Mouse (Mus musculus) midbrain, embryonic 10.5 days (tissue): ENCODE results near the gene Cpne5. TPM values are rescaled to one million over a fixed set of nuclear protein-coding genes. Genes with fewer than 3 reads are reported as not detected.

Experiments
- DNase-seq: peaks from one replicate; pipeline ENCODE4 v3.0.0-alpha.2; 2017; ENCODE audit warnings: low spot score
- H3K27ac ChIP-seq: fragments of 300-500 bp; sonication (generic); replicated peaks from 2 replicates; pipeline ENCODE4 v1.5.1; 2016; ENCODE audit warnings: mild to moderate bottlenecking
- H3K27me3 ChIP-seq: fragments of 300-500 bp; sonication (generic); 2 replicates; pipeline ENCODE4 v1.6.1; 2016; ENCODE audit warnings: low read depth, mild to moderate bottlenecking; ENCODE audit not compliant: poor library complexity, severe bottlenecking
- H3K36me3 ChIP-seq: fragments of 300-500 bp; sonication (generic); 2 replicates; pipeline ENCODE4 v1.6.1; 2016; ENCODE audit warnings: mild to moderate bottlenecking, moderate library complexity
- H3K4me1 ChIP-seq: fragments of 300-500 bp; sonication (generic); 2 replicates; pipeline ENCODE4 v1.6.1; 2016
- H3K4me3 ChIP-seq: fragments of 300-500 bp; sonication (generic); 2 replicates; pipeline ENCODE4 v1.5.1; 2016; ENCODE audit warnings: mild to moderate bottlenecking, moderate library complexity
- H3K9me3 ChIP-seq: fragments of 300-500 bp; sonication (generic); replicated peaks from 2 replicates; pipeline ENCODE4 v1.6.1; 2016; ENCODE audit warnings: mild to moderate bottlenecking
- WGBS: fragments of 180-500 bp; shearing (Covaris S2); methylation state at CpG from one replicate; pipeline ENCODE4 v1.1.7; 2016; 5-methylcytosine and 5-hydroxymethylcytosine counted together
- polyA plus RNA-seq: library from polyadenylated mRNA; unstranded; fragments of >200 nt; fragmentation: Nextera tagmentation; extraction: Ambion mirVana; gene quantifications from 2 replicates; pipeline ENCODE4 v1.2.1, GENCODE M21; 2016

Gene Cpne5
- polyA plus RNA-seq, 1 experiment from 2014 or later: 14.8 TPM

- DNase-seq: no peak
- no peak overlapping the region for H3K4me3 ChIP-seq
- no peaks in the 10 kb centered on the region for H3K36me3 ChIP-seq
- H3K27me3 ChIP-seq: peaks cover 20% of the 10 kb centered on the region
- H3K27ac ChIP-seq: no peak overlapping the region
- H3K4me1 ChIP-seq: peaks cover 57% of the 10 kb centered on the region
- no peaks in the 10 kb centered on the region for H3K9me3 ChIP-seq
- 73% methylated on average over 5 of the region's 5 CpGs for WGBS
Observed at GRCm38 (mm10) chr17:29218017-29218416, 19.9 kb downstream of the Cpne5 start.

GRCm38 (mm10) chr17:29216078-29216477, 21.9 kb downstream of the Cpne5 start:
- 81% methylated on average over 7 of the region's 7 CpGs for WGBS
- peaks cover 63% of the 10 kb centered on the region for H3K4me1 ChIP-seq
- H3K27me3 ChIP-seq: peaks cover 20% of the 10 kb centered on the region
- H3K4me3 ChIP-seq: no peak overlapping the region
- no peaks in the 10 kb centered on the region for H3K9me3 ChIP-seq
- H3K36me3 ChIP-seq: no peaks in the 10 kb centered on the region
- peak overlapping the region; percentile 53; the same call in 1 of the 2 replicates for H3K27ac ChIP-seq
- DNase-seq: no peak

- 11% methylated on average over 10 of the region's 10 CpGs for WGBS
- H3K9me3 ChIP-seq: no peaks in the 10 kb centered on the region
- H3K27me3 ChIP-seq: peaks cover 20% of the 10 kb centered on the region
- no peaks in the 10 kb centered on the region for H3K36me3 ChIP-seq
- H3K27ac ChIP-seq: peak overlapping the region; percentile 77
- peak overlapping the region; percentile 25; the same call in 1 of the 2 replicates for H3K4me3 ChIP-seq
- DNase-seq: peak; percentile 51
- H3K4me1 ChIP-seq: peaks cover 55% of the 10 kb centered on the region
Observed at GRCm38 (mm10) chr17:29214655-29215054, 23.3 kb downstream of the Cpne5 start.

- WGBS: 38% methylated on average over 4 of the region's 4 CpGs
- Histone ChIP-seq H3K4me1 (peaks cover 55% of the 10 kb centered on the region), H3K9me3 (no peaks in the 10 kb centered on the region), H3K27ac (peak overlapping the region; percentile 77), H3K27me3 (peaks cover 20% of the 10 kb centered on the region), H3K36me3 (no peaks in the 10 kb centered on the region), H3K4me3 (peak overlapping the region; percentile 25; the same call in 1 of the 2 replicates)
- DNase-seq: no peak
Observed at GRCm38 (mm10) chr17:29214193-29214456, 23.8 kb downstream of the Cpne5 start.

- Histone ChIP-seq H3K36me3 (no peaks in the 10 kb centered on the region), H3K27me3 (peaks cover 20% of the 10 kb centered on the region), H3K9me3 (no peaks in the 10 kb centered on the region), H3K27ac (peak overlapping the region; percentile 77), H3K4me3 (peak overlapping the region; percentile 25; the same call in 1 of the 2 replicates), H3K4me1 (peaks cover 55% of the 10 kb centered on the region)
- WGBS: 12% methylated on average over 12 of the region's 12 CpGs
- DNase-seq: peak; percentile 50
Observed at GRCm38 (mm10) chr17:29213381-29214192, 24.4 kb downstream of the Cpne5 start.

- H3K36me3 ChIP-seq: no peaks in the 10 kb centered on the region
- peak overlapping the region; percentile 55; the same call in 1 of the 2 replicates for H3K27ac ChIP-seq
- H3K27me3 ChIP-seq: peaks cover 20% of the 10 kb centered on the region
- H3K4me3 ChIP-seq: no peak overlapping the region
- WGBS: 53% methylated on average over 7 of the region's 7 CpGs
- no peak for DNase-seq
- H3K9me3 ChIP-seq: no peaks in the 10 kb centered on the region
- H3K4me1 ChIP-seq: peaks cover 53% of the 10 kb centered on the region
Observed at GRCm38 (mm10) chr17:29211836-29212235, 26.1 kb downstream of the Cpne5 start.

- H3K27me3 ChIP-seq: peaks cover 8% of the 10 kb centered on the region
- H3K4me1 ChIP-seq: peaks cover 40% of the 10 kb centered on the region
- no peak for DNase-seq
- no peaks in the 10 kb centered on the region for H3K36me3 ChIP-seq
- no peak overlapping the region for H3K4me3 ChIP-seq
- 0 out of 2 replicates have a peak overlapping the region, but pooled peaks have one; percentile 52 for H3K27ac ChIP-seq
- WGBS: 97% methylated on average over 3 of the region's 3 CpGs
- H3K9me3 ChIP-seq: no peaks in the 10 kb centered on the region
Observed at GRCm38 (mm10) chr17:29210037-29210436, 27.9 kb downstream of the Cpne5 start.

GRCm38 (mm10) chr17:29206052-29206451, 31.9 kb downstream of the Cpne5 start:
- no peaks in the 10 kb centered on the region for H3K36me3 ChIP-seq
- no peak for DNase-seq
- no peaks in the 10 kb centered on the region for H3K9me3 ChIP-seq
- WGBS: 92% methylated on average over 7 of the region's 7 CpGs
- peaks cover 19% of the 10 kb centered on the region for H3K4me1 ChIP-seq
- no peaks in the 10 kb centered on the region for H3K27me3 ChIP-seq
- H3K27ac ChIP-seq: no peak overlapping the region
- H3K4me3 ChIP-seq: no peak overlapping the region

- 88% methylated on average over 6 of the region's 6 CpGs for WGBS
- Histone ChIP-seq H3K36me3 (no peaks in the 10 kb centered on the region), H3K4me1 (peaks cover 31% of the 10 kb centered on the region), H3K27ac (peak overlapping the region; percentile 33; the same call in 1 of the 2 replicates), H3K27me3 (no peaks in the 10 kb centered on the region), H3K4me3 (no peak overlapping the region), H3K9me3 (no peaks in the 10 kb centered on the region)
- DNase-seq: no peak
Observed at GRCm38 (mm10) chr17:29202604-29203003, 35.4 kb downstream of the Cpne5 start.

- WGBS: 32% methylated on average over 6 of the region's 7 CpGs
- Histone ChIP-seq H3K9me3 (no peaks in the 10 kb centered on the region), H3K36me3 (no peaks in the 10 kb centered on the region), H3K4me1 (peaks cover 43% of the 10 kb centered on the region), H3K4me3 (peak overlapping the region; percentile 12; the same call in 1 of the 2 replicates), H3K27ac (peak overlapping the region; percentile 74), H3K27me3 (no peaks in the 10 kb centered on the region)
- DNase-seq: no peak
Observed at GRCm38 (mm10) chr17:29199821-29200220, 38.1 kb downstream of the Cpne5 start.

GRCm38 (mm10) chr17:29199151-29199800, 38.7 kb downstream of the Cpne5 start:
- Histone ChIP-seq H3K4me3 (peak overlapping the region; percentile 12; the same call in 1 of the 2 replicates), H3K27ac (peak overlapping the region; percentile 74), H3K4me1 (peaks cover 39% of the 10 kb centered on the region), H3K36me3 (no peaks in the 10 kb centered on the region), H3K9me3 (no peaks in the 10 kb centered on the region), H3K27me3 (no peaks in the 10 kb centered on the region)
- WGBS: 11% methylated on average over 9 of the region's 9 CpGs
- peak; percentile 51 for DNase-seq

GRCm38 (mm10) chr17:29195579-29195978, 42.4 kb downstream of the Cpne5 start:
- WGBS: 9% methylated on average over 4 of the region's 4 CpGs
- Histone ChIP-seq H3K4me1 (peaks cover 45% of the 10 kb centered on the region), H3K36me3 (no peaks in the 10 kb centered on the region), H3K4me3 (no peak overlapping the region), H3K27ac (peak overlapping the region; percentile 72), H3K9me3 (no peaks in the 10 kb centered on the region), H3K27me3 (peaks cover 3% of the 10 kb centered on the region)
- DNase-seq: peak; percentile 58

GRCm38 (mm10) chr17:29188989-29189388, 49.0 kb downstream of the Cpne5 start:
- Histone ChIP-seq H3K9me3 (no peaks in the 10 kb centered on the region), H3K27me3 (peaks cover 26% of the 10 kb centered on the region), H3K27ac (peak overlapping the region; percentile 58), H3K4me3 (peak overlapping the region; percentile 33), H3K4me1 (peaks cover 77% of the 10 kb centered on the region), H3K36me3 (no peaks in the 10 kb centered on the region)
- 4% methylated on average over 12 of the region's 12 CpGs for WGBS
- peak; percentile 73 for DNase-seq
